Mouse (Mus musculus) layer of hippocampus, postnatal 25 days (tissue): ENCODE data around the gene Hoxd1. TPM values are rescaled to one million over a fixed set of nuclear protein-coding genes. Genes with fewer than 3 reads are reported as not detected.

ENCODE experiments used
- DNase-seq, 2 experiments: peaks; one replicate each; pipeline ENCODE4 v3.0.0; 2022; ENCODE audit warnings: mixed read lengths in 2 of 2, low spot score in 1 of 2; ENCODE audit errors: extremely low spot score in 1 of 2
- total RNA-seq, 2 experiments: library from RNA; stranded (reverse); gene quantifications; 2 replicates each; pipeline ENCODE4 v1.2.3; 2021

Gene Hoxd1
- total RNA-seq = under 1 TPM; 0.20 to 0.26 TPM

GRCm38 (mm10) chr2:74762522-74763244, at the start of gene Hoxd1:
Gene Hoxd1 (plus strand): TSS chr2:74762980.
- no peak for DNase-seq

GRCm38 (mm10) chr2:74713239-74714150, 49.3 kb upstream of the Hoxd1 start:
- no peak for DNase-seq

GRCm38 (mm10) chr2:74714156-74714789, 48.5 kb upstream of the Hoxd1 start:
- DNase-seq = no peak

- DNase-seq = no peak
These were observed 47.9 kb upstream of the Hoxd1 start for GRCm38 (mm10) chr2:74714881-74715280.

GRCm38 (mm10) chr2:74715504-74716241, 47.1 kb upstream of the Hoxd1 start:
- peak; percentile 64 to 90 for DNase-seq

GRCm38 (mm10) chr2:74720384-74720783, 42.4 kb upstream of the Hoxd1 start:
- DNase-seq = no peak

- no peak for DNase-seq
These were observed 41.8 kb upstream of the Hoxd1 start for GRCm38 (mm10) chr2:74720955-74721491.

- DNase-seq = no peak
These were observed 40.9 kb upstream of the Hoxd1 start for GRCm38 (mm10) chr2:74721882-74722281.

- no peak for DNase-seq
These were observed 39.8 kb upstream of the Hoxd1 start for GRCm38 (mm10) chr2:74722949-74723348.

- DNase-seq = no peak
These were observed 38.4 kb upstream of the Hoxd1 start for GRCm38 (mm10) chr2:74724244-74725015.

- no peak for DNase-seq
These were observed 37.6 kb upstream of the Hoxd1 start for GRCm38 (mm10) chr2:74725171-74725570.

- no peak for DNase-seq
These were observed 36.2 kb upstream of the Hoxd1 start, which contains the start of gene Gm28230 for GRCm38 (mm10) chr2:74726551-74726950. Gene Gm28230 (plus strand): TSS chr2:74726728.

- DNase-seq = no peak
These were observed 35.7 kb upstream of the Hoxd1 start for GRCm38 (mm10) chr2:74726973-74727639.

- DNase-seq = no peak
These were observed 35.0 kb upstream of the Hoxd1 start for GRCm38 (mm10) chr2:74727640-74728302.

- DNase-seq = no peak
These were observed 34.5 kb upstream of the Hoxd1 start for GRCm38 (mm10) chr2:74728303-74728680.

GRCm38 (mm10) chr2:74730331-74730730, 32.4 kb upstream of the Hoxd1 start:
- no peak for DNase-seq

GRCm38 (mm10) chr2:74731055-74731454, 31.7 kb upstream of the Hoxd1 start:
- DNase-seq = no peak

- DNase-seq = no peak
These were observed 30.8 kb upstream of the Hoxd1 start for GRCm38 (mm10) chr2:74731799-74732512.
